Mouse (Mus musculus): ENCODE measurements around the gene Mettl7a3. TPM values are rescaled to one million over a fixed set of nuclear protein-coding genes. Genes with fewer than 3 reads are reported as not detected.
"Not testable (repeated sequence)": the region's sequence is repeated elsewhere in the genome, so short reads cannot be mapped to it uniquely, and the experiment has no call there.

Gene Mettl7a3
- polyA plus RNA-seq, 1 experiment from 2014 or later: not detected

DNA sequence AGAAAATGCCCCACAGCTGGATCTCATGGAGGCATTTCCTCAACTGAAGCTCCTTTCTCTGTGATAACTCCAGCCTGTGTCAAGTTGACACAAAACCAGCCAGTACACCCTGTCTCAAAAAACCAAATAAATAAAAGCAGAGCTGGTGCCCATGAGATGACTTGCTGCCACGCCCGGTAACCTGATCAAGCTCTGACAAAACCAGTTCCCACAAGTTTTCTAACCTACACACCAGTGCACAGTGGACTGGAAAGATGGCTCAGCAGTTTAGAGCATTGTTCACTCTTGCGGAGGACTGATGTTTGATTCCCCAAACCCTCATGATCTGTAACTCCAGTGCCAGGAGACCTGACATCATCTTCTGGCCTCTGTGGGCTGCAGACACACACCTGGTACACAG lies 9.5 kb upstream of the Mettl7a3 start:
- no peak overlapping the region for H3K4me3 ChIP-seq (replicated peaks; ENCODE audit: low read length)
- no peaks in the 10 kb centered on the region for H3K36me3 ChIP-seq (ENCODE audit: control insufficient read depth, insufficient read depth)
- H3K27ac ChIP-seq (ENCODE audit: low read length): no peak overlapping the region
- no peak for ATAC-seq
- H3K4me1 ChIP-seq (replicated peaks; ENCODE audit: control insufficient read depth, insufficient read depth, low read length): no peaks in the 10 kb centered on the region
- H3K4me2 ChIP-seq (ENCODE audit: low read length): no peak overlapping the region
- no peaks in the 10 kb centered on the region for H3K27me3 ChIP-seq (replicated peaks; ENCODE audit: control insufficient read depth, insufficient read depth, low read length)
- no peak overlapping the region for H3K9ac ChIP-seq (replicated peaks; ENCODE audit: low read depth, low read length)
- WGBS: 91% methylated on average over 3 of the region's 3 CpGs
- no peaks in the 10 kb centered on the region for H3K9me3 ChIP-seq (ENCODE audit: control insufficient read depth, low read length)

DNA sequence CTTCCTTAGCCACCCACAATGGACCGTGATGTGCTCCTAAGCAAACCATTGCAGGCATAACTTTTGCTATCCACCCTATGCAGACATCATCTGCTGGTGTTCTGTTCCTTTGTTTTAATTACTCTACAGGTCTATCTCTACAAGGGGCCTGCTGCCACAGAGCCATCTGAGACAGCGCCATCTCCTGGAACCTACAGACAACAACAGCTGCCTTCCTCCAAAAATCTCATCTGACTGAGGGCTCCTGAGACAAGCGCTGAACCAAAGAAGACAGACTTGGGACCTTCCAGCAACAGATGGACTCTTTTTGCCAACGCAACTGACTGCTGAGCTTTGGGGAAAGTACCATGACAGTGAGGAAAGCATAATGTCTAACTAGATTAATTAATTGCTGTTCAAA lies 6.6 kb upstream of the Mettl7a3 start:
- not testable (repeated sequence) for H3K27me3 ChIP-seq (replicated peaks; ENCODE audit: control insufficient read depth, insufficient read depth, low read length); H3K36me3 ChIP-seq (ENCODE audit: control insufficient read depth, insufficient read depth); ATAC-seq; H3K4me1 ChIP-seq (replicated peaks; ENCODE audit: control insufficient read depth, insufficient read depth, low read length); H3K9ac ChIP-seq (replicated peaks; ENCODE audit: low read depth, low read length); H3K4me3 ChIP-seq (replicated peaks; ENCODE audit: low read length); H3K4me2 ChIP-seq (ENCODE audit: low read length); H3K27ac ChIP-seq (ENCODE audit: low read length); H3K9me3 ChIP-seq (ENCODE audit: control insufficient read depth, low read length)
- 60% methylated on average over 3 of the region's 4 CpGs for WGBS

DNA sequence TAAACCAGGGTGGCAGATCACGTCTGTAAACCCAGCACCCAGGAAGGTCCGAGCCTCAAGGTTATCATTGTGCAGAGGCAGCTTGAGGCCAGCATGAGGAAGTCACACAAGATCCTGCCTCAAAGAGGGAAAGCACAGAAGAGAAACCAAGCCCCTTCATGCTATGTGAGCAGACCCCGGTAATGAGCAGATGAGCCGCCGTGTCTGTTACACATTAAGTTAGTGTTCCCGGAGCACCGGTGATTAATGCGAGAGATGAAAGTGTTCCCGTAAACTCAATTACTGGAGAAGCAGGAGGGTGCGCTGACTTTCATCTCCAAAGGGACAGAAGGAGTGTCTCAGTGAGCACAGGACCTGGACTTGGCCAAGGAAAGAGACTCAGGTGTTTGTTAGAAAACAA lies 5.4 kb upstream of the Mettl7a3 start:
- not testable (repeated sequence) for H3K9me3 ChIP-seq (ENCODE audit: control insufficient read depth, low read length); H3K9ac ChIP-seq (replicated peaks; ENCODE audit: low read depth, low read length); ATAC-seq; H3K36me3 ChIP-seq (ENCODE audit: control insufficient read depth, insufficient read depth); H3K27me3 ChIP-seq (replicated peaks; ENCODE audit: control insufficient read depth, insufficient read depth, low read length); H3K4me1 ChIP-seq (replicated peaks; ENCODE audit: control insufficient read depth, insufficient read depth, low read length); H3K4me3 ChIP-seq (replicated peaks; ENCODE audit: low read length); H3K27ac ChIP-seq (ENCODE audit: low read length); H3K4me2 ChIP-seq (ENCODE audit: low read length)
- 58% methylated on average over 9 of the region's 10 CpGs for WGBS

DNA sequence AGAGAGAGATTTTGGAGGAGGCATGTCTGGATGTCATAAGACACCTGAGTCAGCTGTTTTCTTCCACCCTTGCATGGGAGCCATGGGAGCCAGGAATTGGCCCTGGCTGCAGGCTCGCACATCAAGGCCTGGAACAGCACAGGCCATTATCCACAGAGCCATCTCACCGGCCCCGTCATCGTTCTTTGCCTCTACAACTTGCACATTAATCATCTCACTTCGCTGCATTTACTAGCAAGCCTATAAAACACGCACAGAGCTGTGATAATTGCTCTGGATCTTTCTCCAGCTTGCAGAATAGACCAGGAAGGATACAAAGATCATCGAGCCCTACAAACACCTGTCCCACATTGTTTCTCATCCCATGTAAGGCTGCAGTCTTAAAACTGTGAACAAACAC lies 4.0 kb upstream of the Mettl7a3 start:
- Histone ChIP-seq H3K27me3 (replicated peaks; ENCODE audit: control insufficient read depth, insufficient read depth, low read length) (no peaks in the 10 kb centered on the region), H3K4me2 (ENCODE audit: low read length) (no peak overlapping the region), H3K27ac (ENCODE audit: low read length) (no peak overlapping the region), H3K9ac (replicated peaks; ENCODE audit: low read depth, low read length) (no peak overlapping the region), H3K9me3 (ENCODE audit: control insufficient read depth, low read length) (no peaks in the 10 kb centered on the region), H3K4me1 (replicated peaks; ENCODE audit: control insufficient read depth, insufficient read depth, low read length) (no peaks in the 10 kb centered on the region), H3K36me3 (ENCODE audit: control insufficient read depth, insufficient read depth) (no peaks in the 10 kb centered on the region), H3K4me3 (replicated peaks; ENCODE audit: low read length) (no peak overlapping the region)
- 78% methylated on average over 7 of the region's 7 CpGs for WGBS
- ATAC-seq: no peak

DNA sequence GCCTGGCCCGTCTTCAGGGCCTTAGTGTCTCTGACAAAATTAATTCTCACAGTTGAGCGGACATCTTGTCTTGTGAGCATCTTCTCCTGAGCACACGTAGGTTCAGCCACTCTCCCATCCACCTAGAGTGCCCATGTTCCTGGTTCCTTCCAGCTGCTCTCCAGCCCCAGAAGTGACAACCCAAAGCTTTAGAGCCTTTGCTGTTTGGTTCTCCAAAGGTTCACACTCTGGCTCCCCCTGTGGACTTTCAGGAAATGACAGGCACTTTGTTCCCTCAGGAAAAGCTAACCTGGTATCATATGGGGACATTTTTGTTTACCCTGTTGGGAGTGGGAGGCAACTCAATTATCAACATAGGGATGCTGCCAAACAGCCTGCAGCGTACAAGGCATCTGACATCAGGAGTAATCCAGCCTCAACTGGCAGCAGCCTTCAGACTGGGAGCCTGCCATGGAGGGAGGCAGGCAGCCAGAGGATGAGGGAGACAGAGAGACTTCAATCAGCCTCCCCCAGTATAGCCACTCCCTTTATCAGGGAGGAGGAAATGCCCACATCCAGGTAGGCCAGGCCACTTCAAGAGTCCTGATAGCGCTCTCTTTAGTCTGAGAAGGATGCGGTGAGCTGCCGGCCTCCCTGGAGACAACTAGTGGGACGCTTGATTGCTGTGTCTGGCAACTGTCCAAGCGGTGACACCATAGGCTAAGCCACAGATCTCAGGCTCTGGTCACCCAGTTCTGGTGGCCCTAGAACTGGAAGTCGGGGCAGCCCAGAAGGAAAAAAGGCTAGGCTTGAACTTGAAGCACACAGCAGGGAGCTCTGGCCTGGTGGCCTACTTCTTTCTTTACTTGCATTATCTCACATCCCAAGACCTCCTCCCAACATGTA lies 2.4 kb upstream of the Mettl7a3 start:
- not testable (repeated sequence) for H3K4me2 ChIP-seq (ENCODE audit: low read length); H3K27me3 ChIP-seq (replicated peaks; ENCODE audit: control insufficient read depth, insufficient read depth, low read length); H3K9ac ChIP-seq (replicated peaks; ENCODE audit: low read depth, low read length); H3K9me3 ChIP-seq (ENCODE audit: control insufficient read depth, low read length); H3K36me3 ChIP-seq (ENCODE audit: control insufficient read depth, insufficient read depth); ATAC-seq; H3K4me1 ChIP-seq (replicated peaks; ENCODE audit: control insufficient read depth, insufficient read depth, low read length); H3K4me3 ChIP-seq (replicated peaks; ENCODE audit: low read length); H3K27ac ChIP-seq (ENCODE audit: low read length)
- 23% methylated on average over 2 of the region's 10 CpGs for WGBS

- H3K36me3 ChIP-seq (ENCODE audit: control insufficient read depth, insufficient read depth); H3K9ac ChIP-seq (replicated peaks; ENCODE audit: low read depth, low read length); H3K27me3 ChIP-seq (replicated peaks; ENCODE audit: control insufficient read depth, insufficient read depth, low read length); H3K9me3 ChIP-seq (ENCODE audit: control insufficient read depth, low read length); H3K4me3 ChIP-seq (replicated peaks; ENCODE audit: low read length); H3K4me1 ChIP-seq (replicated peaks; ENCODE audit: control insufficient read depth, insufficient read depth, low read length); H3K4me2 ChIP-seq (ENCODE audit: low read length); H3K27ac ChIP-seq (ENCODE audit: low read length); ATAC-seq: not testable (repeated sequence)
Measured at GRCm38 (mm10) chr15:100337328-100337727, 2.6 kb downstream of the Mettl7a3 start.

DNA sequence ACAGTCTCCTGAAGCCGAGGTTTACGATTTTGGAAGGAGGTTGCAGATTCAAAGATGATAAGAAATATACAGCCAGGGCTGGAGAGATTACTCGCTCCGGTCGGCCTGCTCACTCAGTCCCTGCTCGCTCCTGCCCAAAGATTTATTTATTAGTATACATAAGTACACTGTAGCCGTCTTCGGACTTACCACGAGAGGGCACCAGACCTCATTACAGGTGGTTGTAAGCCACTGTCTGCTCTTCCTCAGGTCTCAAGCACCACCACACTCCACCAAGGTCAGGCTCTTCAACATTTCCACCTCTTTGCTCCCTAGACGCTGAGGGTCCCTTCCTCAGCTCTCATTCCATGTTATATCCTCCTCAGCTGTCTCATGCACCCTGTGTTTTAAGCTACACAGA lies 3.1 kb downstream of the Mettl7a3 start:
- not testable (repeated sequence) for ATAC-seq; H3K4me3 ChIP-seq (replicated peaks; ENCODE audit: low read length); H3K9me3 ChIP-seq (ENCODE audit: control insufficient read depth, low read length); H3K27ac ChIP-seq (ENCODE audit: low read length); H3K27me3 ChIP-seq (replicated peaks; ENCODE audit: control insufficient read depth, insufficient read depth, low read length); H3K36me3 ChIP-seq (ENCODE audit: control insufficient read depth, insufficient read depth); H3K4me1 ChIP-seq (replicated peaks; ENCODE audit: control insufficient read depth, insufficient read depth, low read length); H3K4me2 ChIP-seq (ENCODE audit: low read length); H3K9ac ChIP-seq (replicated peaks; ENCODE audit: low read depth, low read length)
- WGBS: 22% methylated on average over 7 of the region's 10 CpGs

DNA sequence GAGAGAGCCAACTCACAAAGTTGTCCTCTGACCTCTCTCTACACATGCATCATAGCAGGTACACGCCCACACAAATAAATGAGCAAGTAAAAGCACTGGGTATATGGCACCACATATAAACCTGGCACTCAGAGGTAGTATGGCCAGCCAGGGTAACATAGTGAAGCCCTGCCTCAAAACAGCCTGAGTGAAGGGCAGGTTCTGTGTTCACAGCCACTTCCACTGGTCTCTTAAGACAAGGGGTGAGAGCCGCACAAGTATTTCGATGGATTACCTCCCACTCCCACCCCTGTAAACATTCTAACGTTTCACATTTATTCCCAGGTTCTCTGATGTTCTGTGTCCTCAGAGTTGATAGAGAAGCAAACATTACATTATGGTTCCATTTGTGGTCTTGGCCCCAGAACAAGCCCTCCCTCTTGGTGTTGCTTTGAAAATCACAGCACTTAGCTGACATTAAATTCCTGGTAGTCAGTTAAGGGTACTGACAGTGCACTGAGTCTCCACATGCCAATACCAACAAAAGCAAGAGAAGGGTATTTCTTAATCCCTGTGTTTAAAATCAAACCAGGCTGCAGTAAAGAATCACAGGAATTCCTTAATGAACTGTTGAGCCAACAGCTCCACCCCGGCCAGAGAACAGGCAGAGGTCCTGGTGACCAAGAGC lies 6.7 kb downstream of the Mettl7a3 start:
- not testable (repeated sequence) for H3K36me3 ChIP-seq (ENCODE audit: control insufficient read depth, insufficient read depth); H3K9me3 ChIP-seq (ENCODE audit: control insufficient read depth, low read length); H3K4me2 ChIP-seq (ENCODE audit: low read length); H3K4me1 ChIP-seq (replicated peaks; ENCODE audit: control insufficient read depth, insufficient read depth, low read length); H3K27ac ChIP-seq (ENCODE audit: low read length); H3K4me3 ChIP-seq (replicated peaks; ENCODE audit: low read length); H3K9ac ChIP-seq (replicated peaks; ENCODE audit: low read depth, low read length); H3K27me3 ChIP-seq (replicated peaks; ENCODE audit: control insufficient read depth, insufficient read depth, low read length); ATAC-seq
- WGBS: 59% methylated on average over 4 of the region's 5 CpGs

DNA sequence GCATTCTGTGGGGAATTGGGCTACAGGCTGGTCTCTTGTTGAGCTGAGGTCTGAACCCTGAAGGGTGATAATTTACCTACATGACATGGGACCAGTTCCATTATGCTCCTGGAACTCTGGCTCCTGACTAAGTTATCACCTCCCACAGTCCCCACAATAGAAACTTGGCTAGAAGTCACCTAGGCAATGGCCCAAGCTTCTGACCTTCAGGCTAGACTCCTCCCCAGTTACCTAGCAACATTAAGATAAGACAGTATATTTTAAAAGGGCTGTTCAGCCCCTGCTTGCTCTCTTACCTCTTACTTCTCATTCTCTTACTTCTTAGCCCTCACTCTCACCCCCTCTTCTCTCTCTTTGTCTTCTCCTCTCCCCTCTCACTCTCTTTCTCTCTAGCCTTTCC lies 10.8 kb downstream of the Mettl7a3 start:
- no peak for ATAC-seq
- H3K4me2 ChIP-seq (ENCODE audit: low read length): no peak overlapping the region
- H3K9me3 ChIP-seq (ENCODE audit: control insufficient read depth, low read length): no peaks in the 10 kb centered on the region
- H3K27ac ChIP-seq (ENCODE audit: low read length): no peak overlapping the region
- no peak overlapping the region for H3K9ac ChIP-seq (replicated peaks; ENCODE audit: low read depth, low read length)
- no peaks in the 10 kb centered on the region for H3K27me3 ChIP-seq (replicated peaks; ENCODE audit: control insufficient read depth, insufficient read depth, low read length)
- no peaks in the 10 kb centered on the region for H3K36me3 ChIP-seq (ENCODE audit: control insufficient read depth, insufficient read depth)
- H3K4me3 ChIP-seq (replicated peaks; ENCODE audit: low read length): no peak overlapping the region
- no peaks in the 10 kb centered on the region for H3K4me1 ChIP-seq (replicated peaks; ENCODE audit: control insufficient read depth, insufficient read depth, low read length)

Data from forebrain, embryonic 16.5 days (tissue).